Mouse (Mus musculus): ENCODE data around the gene Il10rb. TPM values are rescaled to one million over a fixed set of nuclear protein-coding genes. Genes with fewer than 3 reads are reported as not detected.

Il10rb gene
- polyA plus RNA-seq (2016; fragmentation: Nextera tagmentation; extraction: Ambion mirVana) = 7.1 and 8.6 TPM in 2 replicates

GRCm38 (mm10) chr16:91405640-91406584 is at the start of gene Il10rb:
TSS of gene Il10rb (plus strand) at chr16:91406164.
- Histone ChIP-seq H3K4me3 (peak within 1 kb of the TSS; percentile 77), H3K36me3 (peaks cover 15% of the 10 kb centered on the region), H3K27me3 (ENCODE audit: insufficient read depth, poor library complexity, severe bottlenecking) (peaks cover 4% of the 10 kb centered on the region), H3K4me1 (replicated peaks) (peaks cover 17% of the 10 kb centered on the region), H3K27ac (peak within 1 kb of the TSS; percentile 89), H3K9me3 (no peaks in the 10 kb centered on the region)
- 8% methylated on average over 51 of the region's 51 CpGs for WGBS
- peak; percentile 54 for DNase-seq (ENCODE audit: low spot score)

GRCm38 (mm10) chr16:91356760-91357525 is 49.0 kb upstream of the Il10rb start:
- Histone ChIP-seq H3K27ac (no peak overlapping the region), H3K27me3 (ENCODE audit: insufficient read depth, poor library complexity, severe bottlenecking) (peaks cover 48% of the 10 kb centered on the region), H3K9me3 (no peaks in the 10 kb centered on the region), H3K4me1 (replicated peaks) (peaks cover under 1% of the 10 kb centered on the region; the same call in 1 of the 2 replicates), H3K36me3 (no peaks in the 10 kb centered on the region), H3K4me3 (no peak overlapping the region)
- DNase-seq (ENCODE audit: low spot score) = no peak
- WGBS = 76% methylated on average over 10 of the region's 10 CpGs

GRCm38 (mm10) chr16:91357526-91357900 is 48.5 kb upstream of the Il10rb start:
- Histone ChIP-seq H3K9me3 (no peaks in the 10 kb centered on the region), H3K27me3 (ENCODE audit: insufficient read depth, poor library complexity, severe bottlenecking) (peaks cover 42% of the 10 kb centered on the region), H3K36me3 (no peaks in the 10 kb centered on the region), H3K27ac (no peak overlapping the region), H3K4me1 (replicated peaks) (peaks cover 5% of the 10 kb centered on the region; the same call in 1 of the 2 replicates), H3K4me3 (no peak overlapping the region)
- 52% methylated on average over 10 of the region's 10 CpGs for WGBS
- no peak for DNase-seq (ENCODE audit: low spot score)

GRCm38 (mm10) chr16:91358555-91358954 is 47.4 kb upstream of the Il10rb start:
- no peak for DNase-seq (ENCODE audit: low spot score)
- no peaks in the 10 kb centered on the region for H3K9me3 ChIP-seq
- H3K4me1 ChIP-seq (replicated peaks) = peaks cover 10% of the 10 kb centered on the region; the same call in 1 of the 2 replicates
- no peak overlapping the region for H3K27ac ChIP-seq
- H3K4me3 ChIP-seq = no peak overlapping the region
- WGBS = 46% methylated on average over 8 of the region's 8 CpGs
- H3K27me3 ChIP-seq (ENCODE audit: insufficient read depth, poor library complexity, severe bottlenecking) = peaks cover 32% of the 10 kb centered on the region
- H3K36me3 ChIP-seq = no peaks in the 10 kb centered on the region

GRCm38 (mm10) chr16:91359531-91359930 is 46.4 kb upstream of the Il10rb start:
- Histone ChIP-seq H3K4me1 (replicated peaks) (peaks cover 10% of the 10 kb centered on the region; the same call in 1 of the 2 replicates), H3K27ac (no peak overlapping the region), H3K36me3 (no peaks in the 10 kb centered on the region), H3K27me3 (ENCODE audit: insufficient read depth, poor library complexity, severe bottlenecking) (peaks cover 22% of the 10 kb centered on the region), H3K9me3 (no peaks in the 10 kb centered on the region), H3K4me3 (no peak overlapping the region)
- WGBS = 92% methylated on average over 13 of the region's 13 CpGs
- no peak for DNase-seq (ENCODE audit: low spot score)

- H3K36me3 ChIP-seq = no peaks in the 10 kb centered on the region
- peaks cover 16% of the 10 kb centered on the region for H3K27me3 ChIP-seq (ENCODE audit: insufficient read depth, poor library complexity, severe bottlenecking)
- no peaks in the 10 kb centered on the region for H3K9me3 ChIP-seq
- no peak for DNase-seq (ENCODE audit: low spot score)
- no peak overlapping the region for H3K27ac ChIP-seq
- peaks cover 10% of the 10 kb centered on the region; the same call in 1 of the 2 replicates for H3K4me1 ChIP-seq (replicated peaks)
- H3K4me3 ChIP-seq = no peak overlapping the region
- WGBS = 69% methylated on average over 3 of the region's 3 CpGs
Measured at GRCm38 (mm10) chr16:91360162-91360561, 45.8 kb upstream of the Il10rb start.

GRCm38 (mm10) chr16:91362006-91362405 is 44.0 kb upstream of the Il10rb start:
- Histone ChIP-seq H3K4me1 (replicated peaks) (peaks cover 10% of the 10 kb centered on the region; the same call in 1 of the 2 replicates), H3K4me3 (no peak overlapping the region), H3K36me3 (no peaks in the 10 kb centered on the region), H3K9me3 (no peaks in the 10 kb centered on the region), H3K27me3 (ENCODE audit: insufficient read depth, poor library complexity, severe bottlenecking) (peaks cover 6% of the 10 kb centered on the region), H3K27ac (no peak overlapping the region)
- no peak for DNase-seq (ENCODE audit: low spot score)
- WGBS = 51% methylated on average over 2 of the region's 2 CpGs

GRCm38 (mm10) chr16:91362616-91363272 is 43.2 kb upstream of the Il10rb start:
- Histone ChIP-seq H3K36me3 (no peaks in the 10 kb centered on the region), H3K9me3 (no peaks in the 10 kb centered on the region), H3K27ac (no peak overlapping the region), H3K4me1 (replicated peaks) (peaks cover 10% of the 10 kb centered on the region; the same call in 1 of the 2 replicates), H3K27me3 (ENCODE audit: insufficient read depth, poor library complexity, severe bottlenecking) (peaks cover 2% of the 10 kb centered on the region; the same call in 1 of the 2 replicates), H3K4me3 (no peak overlapping the region)
- WGBS = 77% methylated on average over 12 of the region's 12 CpGs
- no peak for DNase-seq (ENCODE audit: low spot score)

GRCm38 (mm10) chr16:91363483-91363882 is 42.5 kb upstream of the Il10rb start:
- no peaks in the 10 kb centered on the region for H3K36me3 ChIP-seq
- H3K27me3 ChIP-seq (ENCODE audit: insufficient read depth, poor library complexity, severe bottlenecking) = no peaks in the 10 kb centered on the region
- no peaks in the 10 kb centered on the region for H3K9me3 ChIP-seq
- WGBS = 36% methylated on average over 3 of the region's 3 CpGs
- H3K4me1 ChIP-seq (replicated peaks) = peaks cover 10% of the 10 kb centered on the region; the same call in 1 of the 2 replicates
- no peak overlapping the region for H3K27ac ChIP-seq
- H3K4me3 ChIP-seq = no peak overlapping the region
- no peak for DNase-seq (ENCODE audit: low spot score)

GRCm38 (mm10) chr16:91366567-91366966 is 39.4 kb upstream of the Il10rb start:
- Histone ChIP-seq H3K27me3 (ENCODE audit: insufficient read depth, poor library complexity, severe bottlenecking) (no peaks in the 10 kb centered on the region), H3K9me3 (no peaks in the 10 kb centered on the region), H3K4me1 (replicated peaks) (peaks cover 10% of the 10 kb centered on the region; the same call in 1 of the 2 replicates), H3K27ac (no peak overlapping the region), H3K4me3 (no peak overlapping the region), H3K36me3 (no peaks in the 10 kb centered on the region)
- DNase-seq (ENCODE audit: low spot score) = no peak

- H3K9me3 ChIP-seq = no peaks in the 10 kb centered on the region
- 93% methylated on average over 2 of the region's 2 CpGs for WGBS
- H3K27me3 ChIP-seq (ENCODE audit: insufficient read depth, poor library complexity, severe bottlenecking) = no peaks in the 10 kb centered on the region
- no peak overlapping the region for H3K27ac ChIP-seq
- peaks cover 9% of the 10 kb centered on the region; the same call in 1 of the 2 replicates for H3K4me1 ChIP-seq (replicated peaks)
- DNase-seq (ENCODE audit: low spot score) = no peak
- no peak overlapping the region for H3K4me3 ChIP-seq
- no peaks in the 10 kb centered on the region for H3K36me3 ChIP-seq
Measured at GRCm38 (mm10) chr16:91367066-91367465, 38.9 kb upstream of the Il10rb start.

Data from hindbrain, embryonic 10.5 days (tissue).